Mouse (Mus musculus) forebrain, postnatal 0 days (tissue): Measurements from ENCODE around the gene Zkscan3. TPM values are rescaled to one million over a fixed set of nuclear protein-coding genes. Genes with fewer than 3 reads are reported as not detected.

Experiments
- ATAC-seq: fragments of 200-750 bp; cut with Nextera tagmentation; 2 replicates; pipeline ENCODE4 v1.8.0; 2017; ENCODE audit warnings: mild to moderate bottlenecking, moderate library complexity
- DNase-seq: peaks from one replicate; pipeline ENCODE4 v3.0.0-alpha.2; 2015
- H3K27ac ChIP-seq: fragments of 300-500 bp; sonication (generic); 2 replicates; pipeline ENCODE4 v1.5.1; 2014; ENCODE audit warnings: low read depth, mild to moderate bottlenecking, antibody characterized with exemption, low read length, moderate library complexity, mixed read lengths
- H3K27me3 ChIP-seq: fragments of 300-500 bp; sonication (generic); 2 replicates; pipeline ENCODE4 v1.6.1; 2014; ENCODE audit warnings: mild to moderate bottlenecking, low read length, mixed read lengths; ENCODE audit not compliant: insufficient read depth
- H3K36me3 ChIP-seq: fragments of 300-500 bp; sonication (generic); 2 replicates; pipeline ENCODE4 v1.6.1; 2014; ENCODE audit warnings: mild to moderate bottlenecking, moderate library complexity; ENCODE audit not compliant: insufficient read depth
- H3K4me1 ChIP-seq: fragments of 300-500 bp; sonication (generic); 2 replicates; pipeline ENCODE4 v1.6.1; 2014; ENCODE audit warnings: antibody characterized with exemption; ENCODE audit not compliant: insufficient read depth
- H3K4me2 ChIP-seq: fragments of 300-500 bp; sonication (generic); 2 replicates; pipeline ENCODE4 v1.6.1; 2014; ENCODE audit warnings: low read depth, mild to moderate bottlenecking, moderate library complexity
- H3K4me3 ChIP-seq: fragments of 300-500 bp; sonication (generic); 2 replicates; pipeline ENCODE4 v1.5.1; 2014; ENCODE audit warnings: low read depth, low read length, mixed read lengths
- H3K9ac ChIP-seq: fragments of 300-500 bp; sonication (generic); 2 replicates; pipeline ENCODE4 v1.6.1; 2014; ENCODE audit warnings: mild to moderate bottlenecking
- H3K9me3 ChIP-seq: fragments of 300-500 bp; sonication (generic); 2 replicates; pipeline ENCODE4 v1.6.1; 2016; ENCODE audit warnings: low read length
- CTCF ChIP-seq: sonication (generic); IDR thresholded peaks from 2 replicates; pipeline ENCODE4 v1.5.1; 2016; ENCODE audit warnings: antibody characterized with exemption, control low read depth, low read depth
- WGBS: fragments of 180-500 bp; shearing (Covaris S2); extraction: QIAGEN DNeasy Blood & Tissue Kit; methylation state at CpG from one replicate; pipeline ENCODE4 v1.1.7; 2014; 5-methylcytosine and 5-hydroxymethylcytosine counted together
- polyA plus RNA-seq: library from polyadenylated mRNA; unstranded; fragments of >200 nt; fragmentation: Nextera tagmentation; extraction: Ambion mirVana; gene quantifications from 2 replicates; pipeline ENCODE4 v1.2.1, GENCODE M21; 2015
- total RNA-seq: library from RNA; depleted of rRNA; stranded (reverse); fragments of >200 nt; gene quantifications from 2 replicates; pipeline ENCODE4 v1.2.3, GENCODE M21; 2014

Gene Zkscan3
- total and polyA plus RNA-seq, 2 experiments from 2014 or later = 45.6 to 51.8 TPM

GRCm38 (mm10) chr13:21427631-21428030, 25.1 kb upstream of the Zkscan3 start:
- H3K4me1 ChIP-seq = no peaks in the 10 kb centered on the region
- ATAC-seq (no peak), DNase-seq (no peak)
- WGBS = 100% methylated on average over 1 of the region's 1 CpGs
- no peaks in the 10 kb centered on the region for H3K36me3 ChIP-seq
- no peak overlapping the region for H3K27ac ChIP-seq
- H3K9ac ChIP-seq = no peak overlapping the region
- H3K4me3 ChIP-seq = no peak overlapping the region
- no peaks in the 10 kb centered on the region for H3K27me3 ChIP-seq
- H3K4me2 ChIP-seq = no peak overlapping the region
- no peak for TF ChIP-seq CTCF
- H3K9me3 ChIP-seq = no peaks in the 10 kb centered on the region

GRCm38 (mm10) chr13:21423301-21423700, 20.7 kb upstream of the Zkscan3 start:
- Histone ChIP-seq H3K4me3 (no peak overlapping the region), H3K27ac (no peak overlapping the region), H3K4me2 (no peak overlapping the region), H3K9ac (no peak overlapping the region), H3K9me3 (no peaks in the 10 kb centered on the region), H3K4me1 (no peaks in the 10 kb centered on the region), H3K36me3 (no peaks in the 10 kb centered on the region), H3K27me3 (no peaks in the 10 kb centered on the region)
- no peak for TF ChIP-seq CTCF
- DNase-seq (no peak), ATAC-seq (no peak)
- WGBS = 65% methylated on average over 5 of the region's 5 CpGs

DNA sequence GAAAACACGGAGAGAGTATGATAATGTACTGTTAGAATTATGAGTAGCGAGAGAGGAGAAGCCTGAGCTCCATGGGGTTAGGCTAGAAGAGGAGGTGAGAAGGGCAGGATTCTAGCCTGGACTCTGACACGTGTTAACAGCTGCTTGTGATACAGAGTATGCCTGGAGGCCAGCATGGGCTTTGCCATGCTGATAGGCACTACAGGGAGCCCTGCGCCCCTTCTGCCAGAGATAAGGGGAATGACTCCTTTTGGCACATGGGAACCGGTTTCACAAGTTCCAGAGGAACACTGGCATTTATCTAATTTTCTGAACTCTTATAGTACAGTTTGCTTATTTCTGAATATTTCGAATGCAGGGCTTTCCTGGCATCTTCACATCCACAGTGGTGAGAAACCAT, 16.3 kb upstream of the Zkscan3 start:
- H3K9me3 ChIP-seq = no peaks in the 10 kb centered on the region
- no peak for TF ChIP-seq CTCF

GRCm38 (mm10) chr13:21417298-21418010, 14.9 kb upstream of the Zkscan3 start:
- Histone ChIP-seq H3K9me3 (no peaks in the 10 kb centered on the region), H3K4me2 (no peak overlapping the region), H3K27ac (no peak overlapping the region), H3K4me1 (no peaks in the 10 kb centered on the region), H3K36me3 (no peaks in the 10 kb centered on the region), H3K27me3 (no peaks in the 10 kb centered on the region), H3K9ac (no peak overlapping the region), H3K4me3 (no peak overlapping the region)
- no peak for ATAC-seq
- no peak for TF ChIP-seq CTCF
- 78% methylated on average over 6 of the region's 6 CpGs for WGBS
- no peak for DNase-seq

More for the DNA sequence above, 16.3 kb upstream of the Zkscan3 start:
- H3K9ac ChIP-seq = no peak overlapping the region
- no peak overlapping the region for H3K4me3 ChIP-seq
- ATAC-seq (no peak), DNase-seq (no peak)
- no peaks in the 10 kb centered on the region for H3K4me1 ChIP-seq
- no peaks in the 10 kb centered on the region for H3K27me3 ChIP-seq
- WGBS = 72% methylated on average over 6 of the region's 6 CpGs
- no peaks in the 10 kb centered on the region for H3K36me3 ChIP-seq
- no peak overlapping the region for H3K27ac ChIP-seq
- no peak overlapping the region for H3K4me2 ChIP-seq

GRCm38 (mm10) chr13:21415750-21416149, 13.2 kb upstream of the Zkscan3 start:
- Histone ChIP-seq H3K9ac (no peak overlapping the region), H3K27ac (no peak overlapping the region), H3K27me3 (no peaks in the 10 kb centered on the region), H3K9me3 (no peaks in the 10 kb centered on the region), H3K36me3 (no peaks in the 10 kb centered on the region), H3K4me3 (no peak overlapping the region), H3K4me2 (no peak overlapping the region), H3K4me1 (no peaks in the 10 kb centered on the region)
- DNase-seq (no peak), ATAC-seq (no peak)
- WGBS = 91% methylated on average over 2 of the region's 2 CpGs
- no peak for TF ChIP-seq CTCF

DNA sequence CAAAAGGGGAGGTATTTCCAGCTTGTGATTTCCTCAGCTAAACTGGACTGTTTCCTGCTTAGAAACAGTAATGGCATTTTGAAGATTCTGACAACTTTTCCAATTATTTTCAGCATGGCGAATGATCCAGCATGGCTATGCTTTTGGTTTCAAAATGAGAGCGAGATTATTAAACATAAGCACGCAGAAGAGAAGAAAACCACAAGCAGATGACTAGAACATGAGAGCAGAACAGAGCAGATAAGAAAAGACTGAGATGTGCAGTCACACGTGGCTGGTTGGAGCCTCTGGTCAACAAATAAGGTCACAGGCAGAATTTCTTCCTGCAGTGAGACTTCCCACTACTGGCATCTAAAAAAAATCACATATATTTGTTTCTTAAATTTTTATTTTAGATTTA, 12.7 kb upstream of the Zkscan3 start:
- H3K4me3 ChIP-seq = no peak overlapping the region
- no peak overlapping the region for H3K27ac ChIP-seq
- H3K9ac ChIP-seq = no peak overlapping the region
- H3K9me3 ChIP-seq = no peaks in the 10 kb centered on the region
- TF ChIP-seq CTCF = no peak
- no peak overlapping the region for H3K4me2 ChIP-seq
- no peaks in the 10 kb centered on the region for H3K27me3 ChIP-seq
- H3K36me3 ChIP-seq = no peaks in the 10 kb centered on the region
- 84% methylated on average over 4 of the region's 4 CpGs for WGBS
- DNase-seq = no peak
- no peak for ATAC-seq
- H3K4me1 ChIP-seq = no peaks in the 10 kb centered on the region

- ATAC-seq = no peak
- DNase-seq = no peak
- H3K9me3 ChIP-seq = no peaks in the 10 kb centered on the region
- no peak overlapping the region for H3K9ac ChIP-seq
- H3K36me3 ChIP-seq = no peaks in the 10 kb centered on the region
- H3K4me3 ChIP-seq = no peak overlapping the region
- H3K27me3 ChIP-seq = no peaks in the 10 kb centered on the region
- no peaks in the 10 kb centered on the region for H3K4me1 ChIP-seq
- 76% methylated on average over 14 of the region's 15 CpGs for WGBS
- TF ChIP-seq CTCF = no peak
- no peak overlapping the region for H3K4me2 ChIP-seq
- no peak overlapping the region for H3K27ac ChIP-seq
Observed at GRCm38 (mm10) chr13:21414231-21415212, 12.0 kb upstream of the Zkscan3 start.
